Mouse (Mus musculus) kidney, adult 2 months (tissue): ENCODE measurements around the gene Hectd1. TPM values are rescaled to one million over a fixed set of nuclear protein-coding genes. Genes with fewer than 3 reads are reported as not detected.

Source experiments
- DNase-seq: peaks from one replicate; pipeline ENCODE4 v3.0.0; 2021
- H3K27ac ChIP-seq: fragments of 200-500 bp; 2 replicates; pipeline ENCODE4 v1.5.1; 2012; ENCODE audit warnings: low read depth, low read length, control low read depth, inconsistent platforms; ENCODE audit not compliant: insufficient read depth
- H3K27me3 ChIP-seq: fragments of 200-500 bp; replicated peaks from 2 replicates; pipeline ENCODE4 v1.6.1; 2012; ENCODE audit warnings: mild to moderate bottlenecking, moderate library complexity, low read length, inconsistent platforms; ENCODE audit not compliant: control insufficient read depth, insufficient read depth
- H3K36me3 ChIP-seq: fragments of 200-500 bp; 2 replicates; pipeline ENCODE4 v1.6.1; 2012; ENCODE audit warnings: mild to moderate bottlenecking, moderate library complexity, low read length, inconsistent platforms; ENCODE audit not compliant: control insufficient read depth, insufficient read depth
- H3K4me1 ChIP-seq: fragments of 200-500 bp; 2 replicates; pipeline ENCODE4 v1.6.1; 2011; ENCODE audit warnings: low read length; ENCODE audit not compliant: control insufficient read depth, insufficient read depth
- H3K4me3 ChIP-seq: fragments of 200-500 bp; 2 replicates; pipeline ENCODE4 v1.5.1; 2011; ENCODE audit warnings: mild to moderate bottlenecking, low read depth, low read length, control low read depth; ENCODE audit not compliant: insufficient read depth
- CTCF ChIP-seq: fragments of 200-500 bp; conservative IDR thresholded peaks from 2 replicates; pipeline ENCODE4 v1.5.1; 2011; ENCODE audit warnings: low read depth, mild to moderate bottlenecking, control low read depth, low read length, moderate library complexity, mixed read lengths; ENCODE audit not compliant: insufficient read depth, insufficient read length
- POLR2A ChIP-seq: fragments of 200-500 bp; IDR thresholded peaks from one replicate; pipeline ENCODE4 v1.6.1; 2011; ENCODE audit warnings: low read depth, low read length, control low read depth
- WGBS: fragments of 180-500 bp; shearing (Covaris S2); methylation state at CpG from one replicate; pipeline ENCODE4 v1.1.7; 2018; 5-methylcytosine and 5-hydroxymethylcytosine counted together
- polyA plus RNA-seq: library from polyadenylated mRNA; depleted of rRNA; stranded (reverse); fragments of >200 nt; gene quantifications from 2 replicates; pipeline ENCODE4 v1.2.3, GENCODE M21; 2012

Hectd1 gene
- polyA plus RNA-seq, 1 experiment, result 20.6 TPM

- Histone ChIP-seq H3K27me3 (no peaks in the 10 kb centered on the region), H3K4me1 (peaks cover 11% of the 10 kb centered on the region; the same call in 1 of the 2 replicates), H3K4me3 (peak overlapping the region; percentile 64), H3K27ac (peak overlapping the region; percentile 99), H3K36me3 (peaks cover 2% of the 10 kb centered on the region; the same call in 1 of the 2 replicates)
- DNase-seq, result no peak
- 3% methylated on average over 12 of the region's 12 CpGs for WGBS
- TF ChIP-seq POLR2A (no peak), CTCF (no peak)
Observed at GRCm38 (mm10) chr12:51830077-51830402, 704 bp upstream of the Hectd1 start.

- peak; percentile 72 for DNase-seq
- Histone ChIP-seq H3K4me3 (peak overlapping the region; percentile 64), H3K4me1 (peaks cover 11% of the 10 kb centered on the region; the same call in 1 of the 2 replicates), H3K27ac (peak overlapping the region; percentile 99), H3K27me3 (no peaks in the 10 kb centered on the region), H3K36me3 (peaks cover 2% of the 10 kb centered on the region; the same call in 1 of the 2 replicates)
- TF ChIP-seq CTCF (no peak), POLR2A (no peak)
- WGBS, result under 1% methylated on average over 65 of the region's 66 CpGs
Observed at GRCm38 (mm10) chr12:51828716-51829289, 533 bp downstream of the Hectd1 start.

- peaks cover 2% of the 10 kb centered on the region; the same call in 1 of the 2 replicates for H3K36me3 ChIP-seq
- peaks cover 11% of the 10 kb centered on the region; the same call in 1 of the 2 replicates for H3K4me1 ChIP-seq
- H3K4me3 ChIP-seq, result peak overlapping the region; percentile 64
- 3% methylated on average over 6 of the region's 6 CpGs for WGBS
- DNase-seq, result peak; percentile 43
- H3K27me3 ChIP-seq, result no peaks in the 10 kb centered on the region
- peak overlapping the region; percentile 99 for H3K27ac ChIP-seq
- TF ChIP-seq POLR2A (no peak), CTCF (no peak)
Observed at GRCm38 (mm10) chr12:51827958-51828650, 1.2 kb downstream of the Hectd1 start.

- no peaks in the 10 kb centered on the region for H3K27me3 ChIP-seq
- no peak overlapping the region for H3K27ac ChIP-seq
- 62% methylated on average over 2 of the region's 2 CpGs for WGBS
- no peak overlapping the region for H3K4me3 ChIP-seq
- TF ChIP-seq POLR2A, result no peak
- peak; percentile 40 for TF ChIP-seq CTCF
- H3K36me3 ChIP-seq, result peaks cover 2% of the 10 kb centered on the region; the same call in 1 of the 2 replicates
- peak; percentile 45 for DNase-seq
- peaks cover 9% of the 10 kb centered on the region; the same call in 1 of the 2 replicates for H3K4me1 ChIP-seq
Observed at GRCm38 (mm10) chr12:51825338-51825737, 4.0 kb downstream of the Hectd1 start.

GRCm38 (mm10) chr12:51823311-51823710 lies 6.0 kb downstream of the Hectd1 start:
- Histone ChIP-seq H3K4me3 (no peak overlapping the region), H3K27ac (no peak overlapping the region), H3K27me3 (no peaks in the 10 kb centered on the region), H3K36me3 (peaks cover 2% of the 10 kb centered on the region; the same call in 1 of the 2 replicates), H3K4me1 (peaks cover 10% of the 10 kb centered on the region; the same call in 1 of the 2 replicates)
- no peak for TF ChIP-seq POLR2A
- no peak for TF ChIP-seq CTCF
- 70% methylated on average over 5 of the region's 5 CpGs for WGBS
- DNase-seq, result no peak

- Histone ChIP-seq H3K36me3 (peaks cover 2% of the 10 kb centered on the region; the same call in 1 of the 2 replicates), H3K4me3 (no peak overlapping the region), H3K4me1 (peaks cover 14% of the 10 kb centered on the region; the same call in 1 of the 2 replicates), H3K27me3 (no peaks in the 10 kb centered on the region), H3K27ac (no peak overlapping the region)
- TF ChIP-seq CTCF (no peak), POLR2A (no peak)
- 54% methylated on average over 2 of the region's 2 CpGs for WGBS
- DNase-seq, result no peak
Observed at GRCm38 (mm10) chr12:51822861-51823260, 6.5 kb downstream of the Hectd1 start.

- no peak overlapping the region for H3K27ac ChIP-seq
- no peaks in the 10 kb centered on the region for H3K27me3 ChIP-seq
- peaks cover 2% of the 10 kb centered on the region; the same call in 1 of the 2 replicates for H3K36me3 ChIP-seq
- H3K4me3 ChIP-seq, result no peak overlapping the region
- no peak for DNase-seq
- 84% methylated on average over 3 of the region's 3 CpGs for WGBS
- TF ChIP-seq POLR2A, result no peak
- TF ChIP-seq CTCF, result no peak
- H3K4me1 ChIP-seq, result peaks cover 12% of the 10 kb centered on the region; the same call in 1 of the 2 replicates
Observed at GRCm38 (mm10) chr12:51822236-51822635, 7.1 kb downstream of the Hectd1 start.
